Mouse (Mus musculus) mouse embryonic stem cell (cell line): ENCODE results near the gene Cerk.
"Not testable (repeated sequence)": the region's sequence is repeated elsewhere in the genome, so short reads cannot be mapped to it uniquely, and the experiment has no call there.

Experiments used
- in situ Hi-C, 2 experiments: fragments of 300-500 bp; cut with MboI; formaldehyde crosslinking; loops; 1 replicate in 1 of 2; 3 replicates in 1 of 2; pipeline ENCODE4 v1.14.3; 2019 to 2020; ENCODE audit warnings: low sequenced_read_pairs in 2 of 2, low pct_unique_long_range_greater_than_20kb in 1 of 2, mixed read lengths in 1 of 2; ENCODE audit not compliant: unreplicated experiment in 1 of 2

Cerk gene

GRCm38 (mm10) chr15:86188186-86188585 lies 2.2 kb upstream of the Cerk start:
- in situ Hi-C loops = no loop called here

DNA sequence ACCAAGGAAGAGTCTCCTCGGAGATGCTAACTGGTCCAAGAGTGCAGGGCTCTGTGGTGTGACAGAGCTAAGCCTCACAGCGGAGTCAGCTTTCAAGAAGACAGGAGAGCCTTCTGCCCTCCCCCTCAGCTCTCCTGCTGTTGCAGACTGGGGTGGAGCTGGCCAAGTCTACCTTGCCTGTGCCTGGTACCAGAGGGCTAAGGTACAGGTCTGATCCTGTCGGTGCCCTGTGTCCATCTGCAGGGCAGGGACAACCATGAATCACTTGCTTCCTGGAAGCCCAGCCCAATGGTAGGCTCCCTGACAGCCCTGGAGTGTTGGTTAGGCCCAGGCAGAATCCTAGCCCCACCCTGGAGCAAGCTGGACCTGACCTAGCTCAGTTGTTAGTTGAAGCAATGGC lies 745 bp upstream of the Cerk start:
- in situ Hi-C loops = no loop called here

DNA sequence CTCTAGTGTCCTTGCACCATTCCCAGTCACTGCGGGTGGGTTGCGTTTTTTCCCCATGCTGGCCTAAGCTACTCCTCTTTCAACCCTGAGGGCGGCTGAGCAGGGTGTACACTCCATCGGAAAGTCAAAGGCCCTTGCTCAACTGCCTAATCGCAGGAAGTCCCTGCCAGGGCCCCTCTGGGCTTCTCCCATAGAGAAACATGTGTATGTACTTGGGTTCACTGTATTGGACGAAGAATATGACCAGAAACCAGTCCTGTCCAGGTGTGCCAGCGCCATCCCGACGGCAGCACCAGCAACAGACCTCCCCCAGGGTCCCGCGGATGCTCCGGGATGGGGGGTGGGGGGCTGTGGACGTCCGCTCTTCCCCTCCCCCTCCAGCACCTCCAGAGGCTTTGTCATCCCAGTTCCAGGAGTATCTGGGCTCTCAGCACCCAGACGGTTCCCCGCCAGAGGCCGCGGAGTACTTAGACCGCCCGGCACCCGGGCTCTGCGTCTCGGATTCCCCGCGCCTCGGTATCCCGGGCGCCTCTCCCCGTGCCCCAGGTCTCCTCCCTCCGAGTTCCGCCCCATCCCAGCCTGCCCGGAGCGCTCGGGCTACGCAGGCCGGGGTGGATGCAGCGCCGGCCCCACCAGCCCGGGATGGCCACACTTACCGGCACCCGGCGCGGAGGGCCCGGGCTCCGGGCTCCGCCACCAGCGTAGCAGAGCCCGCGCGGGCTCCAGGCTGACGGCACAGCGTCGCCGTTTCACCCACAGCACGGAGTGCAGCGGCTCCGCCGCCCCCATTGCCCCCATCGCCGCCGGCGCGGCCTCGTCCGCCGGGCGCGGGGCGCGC lies 871 bp downstream of the Cerk start:
- in situ Hi-C loops = no loop called here

GRCm38 (mm10) chr15:86184071-86184470 lies 1.9 kb downstream of the Cerk start:
- in situ Hi-C loops = no loop called here

- in situ Hi-C loops = no loop called here
These were observed 2.5 kb downstream of the Cerk start for GRCm38 (mm10) chr15:86183484-86183883.

GRCm38 (mm10) chr15:86182646-86183045 lies 3.3 kb downstream of the Cerk start:
- in situ Hi-C loops = no loop called here

DNA sequence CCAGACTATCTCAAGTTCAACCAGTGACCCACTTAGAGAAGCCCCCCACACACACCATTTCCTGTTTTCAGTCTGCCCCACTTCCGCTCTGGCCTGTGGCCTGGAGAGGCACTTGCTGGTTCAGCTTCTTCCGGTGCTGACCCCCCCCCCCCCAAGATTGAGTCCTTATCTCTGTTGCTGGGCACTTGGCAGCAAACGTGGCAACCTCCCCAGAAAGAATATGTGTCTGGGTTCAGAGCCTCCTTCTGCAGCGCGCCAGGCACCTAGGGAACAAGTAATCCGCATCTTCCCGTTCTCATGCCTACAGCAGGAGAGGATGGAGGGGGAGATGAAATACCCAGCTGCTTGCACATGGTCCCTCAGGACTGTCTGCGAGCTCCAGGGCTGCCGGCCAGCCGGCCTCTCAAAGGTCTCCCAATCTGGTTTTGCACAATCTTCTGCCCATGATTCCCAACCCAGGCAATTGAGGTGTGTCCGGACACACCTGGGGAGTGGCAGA lies 4.0 kb downstream of the Cerk start:
- in situ Hi-C loops = no loop called here

- in situ Hi-C loops = not testable (repeated sequence)
These were observed 4.6 kb downstream of the Cerk start for GRCm38 (mm10) chr15:86181321-86181720.

GRCm38 (mm10) chr15:86180427-86180826 lies 5.5 kb downstream of the Cerk start:
- in situ Hi-C loops = no loop called here

DNA sequence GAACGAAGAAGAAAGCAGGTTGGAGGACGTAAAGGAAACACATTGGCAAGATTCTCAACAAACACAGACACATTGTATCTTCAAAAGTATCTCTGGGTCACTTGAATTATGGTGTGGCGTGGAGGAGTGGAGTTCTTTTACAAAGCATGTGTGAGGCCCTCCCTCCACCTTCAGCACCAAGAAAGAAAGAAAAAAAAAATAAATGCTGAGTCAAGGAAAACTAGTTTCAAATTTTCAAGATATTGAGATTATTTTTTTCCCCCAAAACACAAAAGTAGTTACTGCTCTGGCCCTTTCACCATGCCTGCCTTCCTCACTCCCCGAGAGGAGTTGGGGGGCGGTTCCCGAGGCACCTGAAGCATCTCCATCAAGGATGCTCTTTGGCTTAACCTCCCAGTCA lies 7.3 kb downstream of the Cerk start:
- in situ Hi-C loops = no loop called here

DNA sequence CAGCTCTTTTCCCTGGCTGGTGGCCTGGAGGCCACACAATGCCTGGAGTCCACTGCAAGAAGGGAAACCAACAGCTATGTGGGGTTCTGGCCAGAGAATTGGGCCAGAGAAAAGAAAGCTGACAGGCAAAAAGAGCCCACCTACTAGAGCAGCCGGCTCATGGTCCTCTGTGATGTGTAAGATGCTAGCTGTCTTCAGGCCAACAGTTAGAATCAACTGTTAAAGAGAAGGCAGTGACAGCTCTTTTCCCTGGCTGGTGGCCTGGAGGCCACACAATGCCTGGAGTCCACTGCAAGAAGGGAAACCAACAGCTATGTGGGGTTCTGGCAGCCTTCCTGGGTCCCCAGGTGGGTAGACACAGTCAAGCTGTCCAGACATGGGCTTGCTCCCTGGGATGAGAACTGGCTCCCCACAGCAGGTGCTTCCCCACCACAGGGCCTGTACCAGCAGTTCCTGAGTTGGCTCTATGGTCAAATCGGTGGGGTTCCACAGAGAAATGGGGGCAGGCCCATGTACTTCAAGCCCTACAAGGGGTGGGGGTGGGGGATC lies 8.2 kb downstream of the Cerk start:
- in situ Hi-C loops = not testable (repeated sequence)

GRCm38 (mm10) chr15:86176771-86177702 lies 8.9 kb downstream of the Cerk start:
- in situ Hi-C loops = no loop called here

GRCm38 (mm10) chr15:86176166-86176565 lies 9.8 kb downstream of the Cerk start:
- in situ Hi-C loops = no loop called here

- in situ Hi-C loops = no loop called here
These were observed 10.5 kb downstream of the Cerk start for GRCm38 (mm10) chr15:86175253-86176050.

- in situ Hi-C loops = no loop called here
These were observed 12.6 kb downstream of the Cerk start for GRCm38 (mm10) chr15:86173136-86173985.

DNA sequence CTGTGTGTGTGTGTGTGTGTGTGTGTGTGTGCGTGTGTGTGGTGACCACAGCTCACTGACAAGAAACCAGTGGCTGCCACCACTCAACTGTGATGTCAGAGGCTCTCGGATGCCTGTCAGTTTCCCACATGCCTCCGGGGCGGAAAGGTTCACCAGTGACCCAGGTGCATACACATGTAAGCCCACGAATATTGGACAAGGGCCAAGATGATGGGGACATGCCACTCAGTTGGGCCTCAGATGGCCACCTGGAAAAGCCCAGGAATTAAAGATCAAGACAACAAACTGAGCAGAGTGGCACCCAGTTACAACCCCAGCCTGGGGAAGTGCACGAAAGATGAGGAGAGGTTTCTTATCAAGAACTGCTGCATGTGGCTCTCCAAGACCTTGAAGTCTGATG lies 13.4 kb downstream of the Cerk start:
- in situ Hi-C loops = no loop called here

GRCm38 (mm10) chr15:86172124-86172523 lies 13.8 kb downstream of the Cerk start:
- in situ Hi-C loops = no loop called here
